Mouse (Mus musculus) cerebellum, postnatal 36 days (tissue): ENCODE results near the gene Mettl2.

Source experiments
- DNase-seq, 2 experiments: peaks; one replicate each; pipeline ENCODE4 v3.0.0; 2021 to 2022; ENCODE audit warnings: mixed read lengths in 2 of 2

Gene Mettl2

DNA sequence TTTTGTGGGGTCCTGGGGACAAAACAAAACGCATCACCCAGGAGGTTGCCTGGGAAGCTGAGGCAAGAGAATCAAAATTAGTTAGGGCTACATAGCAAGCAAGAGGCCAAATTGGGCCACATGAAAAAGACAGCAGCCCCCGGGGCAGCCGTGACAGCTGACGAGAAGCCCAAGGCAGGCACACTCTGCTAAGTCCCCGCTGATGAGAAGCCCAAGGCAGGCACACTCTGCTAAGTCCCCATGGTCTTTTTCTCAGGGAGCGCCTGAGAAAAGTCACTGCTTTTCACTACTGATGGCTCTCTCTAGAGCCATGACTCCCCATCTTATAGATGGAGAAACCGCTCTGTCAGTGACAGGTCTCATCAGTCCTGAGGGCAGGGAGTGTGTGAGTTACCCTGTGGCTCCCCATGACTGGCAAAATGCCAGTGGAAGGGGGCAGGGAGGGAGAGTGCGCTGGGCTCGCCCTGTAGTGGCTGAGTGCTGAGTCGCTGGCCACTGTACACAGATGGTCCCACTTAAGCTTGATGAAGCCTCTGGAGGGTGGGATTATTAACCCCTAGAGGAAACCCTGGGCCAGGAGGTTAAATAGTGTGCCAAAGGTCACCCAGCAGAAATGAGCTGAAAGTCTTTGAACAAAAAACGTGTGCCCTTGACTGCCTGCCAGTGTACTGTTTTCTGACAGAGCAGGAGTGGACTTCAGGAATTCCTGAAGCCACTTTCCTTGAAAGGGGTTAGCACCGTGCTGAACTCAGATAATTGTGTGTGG is 27.0 kb downstream of the Mettl2 start:
- DNase-seq, result no peak

DNA sequence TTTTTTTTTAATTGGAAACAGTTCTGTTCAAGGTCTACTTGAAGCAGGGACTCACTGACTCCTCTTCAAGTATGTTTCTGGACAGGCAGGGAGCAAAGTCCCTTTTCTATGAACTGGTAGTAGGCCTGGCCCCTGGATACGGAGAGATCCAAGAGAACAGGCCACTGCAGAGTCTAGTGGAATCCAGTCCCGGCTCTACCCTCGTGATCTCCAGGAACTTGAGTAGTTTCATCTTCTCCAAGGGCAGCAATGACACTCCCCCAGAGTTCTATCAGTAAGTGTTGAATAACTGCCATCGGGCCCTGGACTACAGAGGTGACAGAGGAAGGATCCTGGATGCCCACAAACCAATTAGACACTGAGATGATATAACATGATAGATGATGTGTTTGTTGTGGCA is 29.7 kb downstream of the Mettl2 start:
- DNase-seq, result no peak

DNA sequence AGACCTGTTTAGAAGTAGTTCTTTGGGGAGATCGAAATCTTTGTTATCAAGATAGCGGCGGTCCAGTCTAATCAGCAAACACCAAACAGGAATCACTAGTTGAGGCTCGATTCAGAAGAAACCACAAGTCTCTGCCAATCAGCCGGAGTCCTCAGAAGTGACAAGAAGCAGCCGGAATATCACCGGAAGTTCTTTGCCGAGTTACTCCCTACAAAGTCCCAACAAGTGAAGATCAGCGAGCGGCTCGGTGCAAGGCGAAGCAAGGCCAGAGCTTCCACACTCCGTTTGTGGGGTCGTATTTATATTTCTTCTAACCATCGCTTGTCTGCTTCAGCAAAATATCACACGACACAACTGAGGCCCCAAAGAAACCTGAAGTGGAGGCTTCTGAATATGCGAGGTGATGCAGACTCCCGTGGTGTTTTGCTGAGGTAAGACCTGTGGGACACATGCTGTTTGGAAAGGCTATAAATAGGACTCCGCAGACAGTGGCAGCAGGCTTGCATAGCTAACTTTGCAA is 30.6 kb downstream of the Mettl2 start:
- DNase-seq, result no peak

DNA sequence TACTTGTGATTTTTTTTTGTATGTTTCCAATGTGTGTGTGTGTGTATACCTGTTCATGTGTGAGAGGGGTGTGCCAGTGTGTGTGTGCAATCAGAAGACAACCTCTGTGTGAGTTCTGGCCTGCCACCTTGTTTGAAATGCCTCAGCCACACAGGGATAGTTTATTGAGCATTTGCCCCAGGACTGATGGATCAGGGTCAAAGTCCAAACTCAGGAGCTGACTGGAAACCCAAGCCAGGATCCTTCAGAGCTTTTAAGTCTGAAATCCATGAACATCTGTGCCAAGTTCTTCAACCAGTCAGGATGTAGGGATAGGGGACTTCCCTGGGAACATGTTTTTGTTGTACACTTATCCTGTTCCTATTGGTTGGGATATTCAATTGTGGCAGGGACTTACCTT is 31.8 kb downstream of the Mettl2 start:
- no peak for DNase-seq

DNA sequence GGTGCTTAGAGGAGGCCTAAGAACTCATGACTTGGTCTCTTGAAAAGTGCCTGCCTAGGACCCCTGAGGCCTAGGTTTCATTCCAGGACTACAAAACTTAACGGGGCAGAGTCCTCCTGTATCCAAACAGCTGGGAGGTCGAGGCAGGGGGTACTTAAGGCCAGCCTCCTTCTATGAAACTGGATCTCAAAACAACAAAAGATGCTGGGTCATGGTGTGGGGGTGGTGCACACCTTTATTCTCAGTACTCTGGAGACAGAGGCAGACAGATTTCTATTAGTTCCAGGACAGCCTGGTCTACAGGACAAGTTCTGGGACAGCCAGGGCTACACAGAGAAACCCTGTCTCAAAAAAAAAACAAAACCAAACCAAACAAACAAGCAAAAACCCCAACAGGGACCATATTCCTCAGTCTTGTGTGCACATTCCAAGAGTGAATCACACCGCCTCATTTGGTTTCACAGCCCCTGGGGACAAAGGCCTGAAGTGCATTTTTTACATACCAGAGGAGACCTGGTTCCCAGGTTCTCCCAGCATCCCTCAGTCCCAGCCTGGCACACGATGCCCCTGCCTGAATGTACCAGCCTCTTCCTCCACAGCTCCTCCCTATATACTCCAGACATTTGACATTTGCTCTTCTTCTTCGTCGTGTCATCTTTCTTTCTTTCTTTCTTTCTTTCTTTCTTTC is 33.6 kb downstream of the Mettl2 start:
- no peak for DNase-seq

DNA sequence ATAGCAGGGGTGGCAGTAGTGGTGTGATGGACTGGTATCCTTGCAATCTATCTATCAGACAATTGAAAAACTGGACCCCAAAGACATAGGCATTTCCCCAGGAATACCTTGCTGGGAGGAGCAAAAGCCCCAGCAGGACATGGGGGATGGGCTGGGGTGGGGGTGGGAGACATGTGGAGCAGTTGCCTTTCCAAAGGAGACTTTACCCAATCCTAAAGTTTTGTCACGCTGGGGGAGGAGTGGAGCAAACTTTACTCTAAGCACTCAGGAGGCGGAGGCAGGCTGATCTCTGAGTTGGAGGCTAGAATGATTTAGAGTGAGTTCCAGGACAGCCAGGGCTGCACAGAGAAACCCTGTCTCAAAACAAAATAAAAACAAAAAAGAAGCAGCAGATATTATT is 35.2 kb downstream of the Mettl2 start:
- no peak for DNase-seq

DNA sequence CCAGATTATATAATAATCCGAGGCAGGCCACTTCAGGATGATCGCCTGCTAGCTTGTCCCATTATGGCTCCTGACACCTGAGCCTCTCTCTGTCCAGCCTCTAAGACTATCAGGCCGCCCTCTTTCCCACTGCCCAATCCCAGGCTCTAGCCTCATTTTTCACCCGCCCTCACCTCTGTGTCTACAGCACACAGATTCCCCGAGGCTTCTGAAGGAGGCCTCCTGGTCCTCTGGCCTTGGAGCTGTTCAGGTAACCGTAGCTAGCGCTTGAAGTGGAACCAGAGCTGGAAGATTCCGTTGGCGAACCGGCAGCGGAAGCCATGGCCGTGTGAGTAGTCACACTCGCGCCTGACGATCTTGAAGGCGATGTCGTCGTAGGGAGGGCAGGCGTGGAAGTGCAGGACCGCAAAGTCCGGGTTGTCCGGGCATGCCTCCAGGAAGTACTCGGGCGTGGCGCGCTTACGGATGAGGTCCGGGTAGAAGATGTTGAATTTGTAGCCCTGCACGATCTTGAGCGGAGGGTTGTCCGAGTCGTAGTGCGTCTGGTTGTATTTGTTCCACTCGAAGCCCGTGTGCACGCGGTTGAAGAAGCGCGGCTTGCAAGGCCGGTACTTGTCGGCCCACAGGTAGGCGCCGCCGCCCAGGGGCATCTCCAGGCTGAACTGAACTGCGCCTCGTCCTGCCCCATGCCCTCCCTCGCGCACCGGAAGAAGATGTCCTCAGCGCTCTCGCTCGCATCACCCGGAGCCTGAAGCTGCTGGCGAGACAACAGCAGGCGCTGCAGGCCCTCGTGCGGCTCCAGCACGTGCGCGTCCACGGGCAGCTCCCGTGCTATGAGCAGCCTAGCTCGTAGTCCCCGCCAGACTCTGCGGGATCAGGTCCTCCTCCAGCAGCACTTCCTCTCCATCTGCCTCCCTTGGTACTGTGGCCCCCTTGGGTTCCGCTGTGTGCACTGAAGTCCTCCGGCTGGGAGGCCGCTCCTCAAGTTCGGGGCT is 38.6 kb downstream of the Mettl2 start:
- DNase-seq, result no peak

DNA sequence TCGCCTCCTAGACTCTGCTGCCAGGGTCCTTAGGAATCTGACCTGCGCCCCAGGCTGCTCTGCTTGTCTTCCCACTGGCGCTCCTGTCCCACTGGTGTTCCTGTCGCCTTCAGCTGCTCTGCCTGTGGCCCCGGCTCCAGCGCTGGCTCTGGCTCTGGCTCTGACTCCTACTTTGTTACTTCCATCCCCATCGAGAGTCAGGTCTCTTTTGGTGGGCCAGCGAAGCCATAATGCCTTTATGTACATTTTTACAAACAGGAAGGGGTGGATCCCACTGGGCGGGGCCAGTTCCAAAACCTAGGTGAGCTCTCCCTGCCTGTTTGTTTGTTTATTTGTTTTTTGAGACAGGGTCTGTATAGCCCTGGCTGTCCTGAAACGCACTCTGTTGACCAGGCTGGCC is 40.6 kb downstream of the Mettl2 start:
- DNase-seq, result no peak

DNA sequence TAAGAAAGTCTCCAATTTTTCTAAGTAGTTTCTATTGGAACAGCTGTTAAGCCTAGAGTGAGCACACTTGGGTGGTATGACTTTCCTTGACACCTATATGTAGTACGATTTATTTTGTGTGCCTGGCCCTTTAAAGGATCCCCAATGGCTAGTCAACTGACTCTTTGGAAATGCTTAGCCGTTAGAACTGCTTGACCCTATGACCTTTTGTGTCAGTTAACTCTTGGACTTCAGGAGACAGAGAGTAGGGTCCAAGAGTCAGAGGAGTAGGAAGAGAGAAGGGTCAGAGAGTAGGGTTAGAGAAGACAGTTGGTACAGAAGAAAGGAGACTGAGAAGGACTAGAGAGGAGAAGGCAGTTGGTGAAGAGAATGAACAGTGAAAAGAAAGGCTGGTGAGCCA is 52.3 kb downstream of the Mettl2 start, which contains the start of gene Tlk2:
TSS of gene Tlk2 (plus strand) at position 292 of the 400 bp plus-strand sequence.
- no peak for DNase-seq

DNA sequence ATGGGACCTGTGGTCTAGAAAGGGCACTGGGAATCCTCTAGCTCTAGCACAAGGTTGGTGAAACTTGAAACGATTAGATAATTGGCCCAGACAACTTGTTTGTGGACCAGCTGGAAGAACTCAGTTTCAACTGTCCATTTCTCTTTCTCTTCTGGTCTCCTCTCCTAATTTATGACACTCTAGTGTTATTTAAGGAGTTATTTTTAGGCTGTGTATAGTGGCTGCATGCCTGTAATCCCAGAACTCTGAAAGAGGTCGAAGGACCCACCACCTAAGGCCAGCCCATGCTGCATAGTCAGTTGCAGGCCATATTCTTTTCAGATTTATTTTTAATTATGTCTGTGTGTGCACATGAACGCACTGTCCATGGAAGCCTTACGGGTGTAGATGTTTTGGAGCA is 53.3 kb downstream of the Mettl2 start:
- DNase-seq, result no peak

DNA sequence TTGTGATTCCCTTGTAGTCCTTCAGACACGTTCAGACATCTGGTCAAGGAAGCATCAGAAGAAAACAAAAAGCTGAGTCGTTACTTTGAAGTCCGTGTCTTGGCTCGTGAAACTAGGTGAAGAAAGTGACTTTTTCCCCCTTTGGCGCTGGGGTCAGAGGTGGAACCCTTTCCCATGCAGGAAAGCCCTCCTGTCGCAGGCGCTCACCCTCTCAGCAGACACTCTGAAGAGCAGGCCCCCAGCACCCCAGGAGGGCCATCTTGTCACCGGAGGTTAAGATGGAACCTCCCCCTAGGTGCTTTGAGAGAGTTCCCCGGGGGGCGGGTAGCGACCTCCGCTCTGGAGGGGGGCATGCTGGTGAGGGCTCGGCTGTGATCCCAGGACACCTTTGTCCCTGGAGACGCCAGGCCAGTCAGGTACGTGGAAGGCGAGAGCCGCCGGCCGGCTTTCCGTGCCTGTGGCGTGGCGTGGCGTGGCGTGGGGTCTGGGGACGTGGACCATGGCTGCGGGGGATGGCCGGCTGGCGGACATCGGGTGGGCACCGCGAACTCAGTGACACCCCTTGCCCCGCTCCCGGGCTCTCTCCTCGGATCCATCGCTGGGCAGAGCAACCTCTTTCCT is 54.4 kb downstream of the Mettl2 start:
- peak; percentile 34 to 38 for DNase-seq

DNA sequence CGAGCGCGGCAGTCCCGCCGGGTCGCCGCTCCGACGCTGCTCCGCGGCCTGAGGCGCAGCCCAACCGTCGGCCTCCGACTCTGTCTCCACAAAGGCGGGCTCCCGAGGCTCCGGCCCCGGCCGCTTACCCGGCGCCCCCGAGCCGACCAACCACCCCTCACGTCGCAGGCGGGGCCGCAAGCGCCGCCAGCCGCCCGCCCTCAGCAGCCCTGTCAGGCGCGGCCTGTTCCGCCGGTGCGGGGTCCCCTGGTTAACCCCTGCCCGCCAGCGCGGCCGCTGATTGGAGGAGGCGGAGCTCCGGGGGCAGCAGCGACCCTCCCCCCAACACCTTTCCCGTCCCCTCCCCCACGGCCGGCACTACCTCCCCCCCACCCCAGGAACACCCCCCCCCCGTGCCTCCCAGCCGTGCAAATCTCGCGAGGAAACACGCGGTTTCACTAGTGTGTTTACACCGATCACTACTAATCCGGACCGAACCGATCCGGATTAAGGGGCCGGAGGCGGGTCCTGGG is 55.0 kb downstream of the Mettl2 start:
- peak; percentile 84 to 88 for DNase-seq

DNA sequence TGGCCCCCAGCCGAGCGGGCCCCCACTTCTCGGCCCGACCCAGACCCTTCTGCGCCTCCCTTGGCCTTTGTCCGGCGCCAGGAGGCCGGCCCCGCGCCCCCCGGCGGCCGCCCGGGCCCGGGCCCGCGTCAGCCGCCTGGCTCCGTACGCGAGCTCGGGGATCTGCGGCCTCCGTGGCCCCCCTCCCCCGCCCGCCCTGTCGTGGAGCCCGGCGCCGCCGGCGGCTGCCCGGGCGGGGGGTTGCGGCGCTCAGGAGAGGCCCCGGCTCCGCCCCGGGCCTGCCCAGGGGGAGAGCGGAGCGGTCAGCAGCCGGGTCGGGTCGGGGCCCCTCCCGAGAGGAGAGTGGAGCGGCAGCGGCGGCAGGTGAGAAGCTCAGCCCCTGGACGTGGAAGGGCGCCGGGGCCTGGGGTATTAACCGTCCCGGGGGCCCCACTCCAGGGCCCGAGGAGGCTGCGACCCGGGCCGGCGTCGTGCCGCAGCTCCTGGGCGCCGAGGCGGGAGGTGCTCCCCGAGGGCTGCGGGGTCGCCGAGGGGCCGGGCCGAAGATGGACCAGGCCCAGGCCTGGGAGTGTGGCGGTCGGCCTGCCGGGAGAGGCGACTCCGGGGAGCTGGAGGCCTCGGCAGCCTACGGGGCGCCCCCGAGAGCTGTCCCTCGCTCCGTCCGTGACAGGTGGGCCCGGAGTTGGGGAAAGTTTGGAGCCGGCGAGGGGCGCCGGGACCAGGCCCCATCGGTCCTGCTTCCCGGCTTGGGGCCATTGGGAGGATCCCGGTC is 55.6 kb downstream of the Mettl2 start:
- peak; percentile 47 to 50 for DNase-seq

DNA sequence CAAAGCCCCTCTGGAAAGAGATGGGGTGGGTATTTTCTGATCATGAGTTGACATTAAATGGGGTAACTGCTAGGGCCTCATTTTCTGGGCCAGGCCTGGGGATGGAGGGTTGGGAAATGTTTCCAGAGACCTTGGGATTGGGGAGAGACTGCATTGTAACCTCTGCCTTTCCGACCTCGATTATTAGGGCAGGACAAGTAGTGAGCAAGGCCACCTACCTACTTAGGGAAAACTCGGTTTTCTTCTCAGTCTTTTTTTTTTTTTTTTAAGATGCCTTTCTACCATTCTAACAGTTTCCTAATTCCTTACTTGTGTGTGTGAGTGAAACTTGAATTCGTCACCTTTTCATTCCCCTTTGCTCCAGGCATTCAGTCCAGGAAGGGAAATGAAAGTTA is 56.2 kb downstream of the Mettl2 start:
- no peak for DNase-seq

DNA sequence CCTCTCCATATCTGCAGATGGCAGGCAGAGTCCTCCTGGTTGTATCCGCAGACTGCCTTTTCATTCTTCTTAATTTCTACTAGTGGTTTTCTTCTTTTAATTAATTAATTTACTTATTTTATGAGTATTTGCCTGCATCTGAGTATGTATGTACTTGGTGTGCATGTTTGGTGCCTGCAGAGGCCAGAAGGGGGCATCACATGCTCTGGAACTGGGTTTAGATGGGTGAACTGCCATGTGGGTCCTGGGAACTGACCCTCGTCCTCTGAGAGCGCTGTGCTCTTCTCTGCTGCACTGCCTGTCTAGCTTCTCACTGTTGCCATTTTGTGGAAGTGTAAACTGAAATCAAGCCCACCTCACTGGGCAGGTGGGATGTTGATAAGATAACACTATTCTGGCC is 58.5 kb downstream of the Mettl2 start:
- DNase-seq, result no peak
